Mouse (Mus musculus): ENCODE measurements at regions not wholly inside any gene's neighbourhood (a gene's known extent, or its start where the extent isn't known, plus 50 kb on each side); places are given as distances from the start of the nearest gene placed in this dataset.
A peak's percentile ranks its signal among the peaks of the same experiment; 100 is the strongest.

DNA sequence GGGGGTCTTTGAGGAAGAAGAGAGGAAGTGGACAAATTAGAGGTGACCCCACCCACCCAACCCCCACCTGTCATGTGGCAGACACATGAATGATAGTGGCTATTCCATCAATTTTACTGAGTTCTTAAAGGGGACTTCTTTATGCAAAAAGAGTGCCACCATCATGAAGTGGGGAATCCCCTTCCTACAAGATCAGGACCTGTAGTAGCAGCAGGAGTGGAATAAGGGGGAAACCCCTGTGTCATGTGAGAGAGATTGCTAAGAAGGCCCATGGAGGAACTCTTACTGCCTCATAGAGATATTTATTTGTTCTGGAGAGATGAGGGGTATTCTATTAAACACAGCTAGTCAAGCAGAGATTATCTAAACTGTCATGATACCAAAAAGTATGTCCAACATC, 393.4 kb upstream of the Atp11b start:
- DNase-seq (ENCODE audit: low spot score in 2 of 2) = no peak

DNA sequence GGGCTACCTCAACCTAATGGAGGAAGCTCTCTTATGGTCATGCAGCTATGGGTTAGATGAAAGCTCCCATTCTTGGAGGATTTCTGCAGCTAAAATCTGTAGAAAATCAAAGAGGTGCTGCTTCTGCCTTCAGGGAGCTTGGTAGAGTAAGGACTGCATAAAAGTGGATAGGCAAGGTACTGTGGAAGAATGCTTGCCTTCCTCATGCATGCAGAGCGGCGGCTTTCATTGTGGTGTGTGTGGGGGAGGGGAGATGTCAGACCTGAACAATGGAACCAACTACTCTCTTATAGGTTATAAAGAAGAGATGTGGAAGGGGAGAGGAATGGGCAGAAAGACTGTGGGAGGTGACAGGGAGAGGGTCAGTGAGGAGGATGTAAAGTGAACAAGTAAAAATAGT, 392.8 kb upstream of the Atp11b start:
- no peak for DNase-seq (ENCODE audit: low spot score in 2 of 2)

DNA sequence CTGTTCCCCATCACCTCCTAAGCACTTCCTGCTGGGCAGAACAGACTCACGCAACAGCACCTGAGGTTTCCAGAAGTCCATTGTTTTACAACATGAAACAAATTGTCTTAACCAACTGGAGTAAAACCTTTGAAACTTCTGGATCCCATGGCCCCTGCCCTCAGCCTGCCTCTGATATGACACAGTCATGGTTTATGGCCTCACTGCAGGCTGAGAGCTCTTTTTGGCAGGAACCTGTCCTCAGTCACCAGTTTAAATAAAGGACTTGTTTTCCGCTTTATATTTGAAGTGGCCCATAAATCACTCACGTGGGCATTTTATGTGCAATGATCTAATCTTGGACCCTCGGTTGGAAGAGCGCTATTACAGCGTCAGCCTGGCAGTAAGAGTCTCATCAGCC, 388.5 kb upstream of the Atp11b start:
- peak in 1 of 2 experiments; percentile 25 for DNase-seq (ENCODE audit: low spot score in 2 of 2)

DNA sequence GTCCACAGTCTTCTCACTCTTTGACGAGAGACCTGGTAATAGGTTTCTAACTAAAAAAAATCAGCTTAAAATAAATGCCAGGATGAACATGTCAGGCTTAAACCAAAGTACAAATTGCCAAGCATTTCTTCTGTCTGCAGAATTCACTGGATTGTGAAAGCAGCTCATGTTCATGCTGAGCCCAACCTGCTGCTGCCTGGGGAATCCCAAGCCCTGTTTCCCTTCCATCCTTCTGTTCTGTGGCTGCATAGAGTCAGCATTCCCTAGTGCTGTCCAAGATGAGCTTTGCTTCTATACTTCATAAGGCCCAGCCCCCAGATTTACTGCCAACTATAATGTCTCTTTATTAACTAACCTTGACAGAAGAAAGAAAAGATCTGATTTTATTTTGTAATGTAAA, 381.6 kb upstream of the Atp11b start:
- no peak for DNase-seq (ENCODE audit: low spot score in 2 of 2)

DNA sequence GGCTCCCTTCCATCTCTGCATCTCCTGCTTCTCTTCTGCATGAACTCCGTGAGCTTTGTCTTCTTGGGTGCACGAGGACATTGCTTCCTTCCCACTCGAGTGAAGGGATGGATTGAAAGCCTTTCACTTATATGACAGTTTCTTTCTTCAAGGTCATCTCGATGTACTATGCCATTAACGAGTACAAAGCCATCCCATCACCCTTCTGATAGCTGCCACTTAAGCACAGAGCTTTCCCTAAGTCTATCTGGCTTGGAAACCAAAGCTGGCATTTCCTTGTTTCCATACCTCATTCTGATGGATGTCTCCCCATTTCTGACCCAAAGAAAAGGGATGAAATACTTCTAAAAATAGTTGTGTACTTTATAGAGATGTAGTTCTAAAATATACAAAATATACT, 366.5 kb upstream of the Atp11b start:
- no peak for DNase-seq (ENCODE audit: low spot score in 2 of 2)

DNA sequence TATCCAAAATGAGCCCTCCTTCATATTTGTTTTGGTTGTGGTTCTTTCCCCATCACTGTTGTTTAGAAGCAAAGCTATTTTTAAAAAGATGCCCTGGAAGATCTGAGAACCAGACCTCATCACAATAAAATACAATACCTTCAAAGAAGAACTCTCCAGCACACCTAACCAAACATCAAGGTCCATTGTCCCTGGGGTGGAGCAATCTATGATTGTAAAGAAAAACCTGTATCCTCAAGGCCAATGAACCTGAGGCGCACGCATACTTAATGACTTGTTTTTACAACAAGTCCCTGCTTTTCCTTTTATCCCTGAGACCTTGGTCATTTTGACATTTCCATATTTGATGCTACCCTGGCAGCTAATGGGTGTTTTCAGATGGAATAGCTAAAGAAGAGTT, 361.2 kb upstream of the Atp11b start:
- no peak for DNase-seq (ENCODE audit: low spot score in 2 of 2)

DNA sequence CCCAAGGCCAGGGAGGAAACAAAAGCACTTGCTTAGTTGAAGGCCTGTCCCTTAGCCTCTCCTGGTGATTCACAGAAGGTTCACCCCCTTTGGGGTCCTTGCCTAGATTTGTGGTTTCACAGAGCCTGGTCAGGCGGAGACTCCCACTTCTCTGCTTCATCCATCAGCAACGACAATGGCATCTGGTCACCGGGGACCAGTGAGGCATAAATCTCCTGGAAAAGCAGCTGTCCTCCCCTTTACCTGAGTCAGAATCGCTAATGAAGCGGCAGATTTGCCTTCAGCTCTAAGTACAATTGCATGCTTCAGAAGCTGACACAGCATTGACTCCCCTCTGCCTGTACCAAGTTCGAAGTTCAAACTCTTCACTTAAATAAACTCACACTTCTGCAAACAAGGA, 353.7 kb upstream of the Atp11b start:
- no peak for DNase-seq (ENCODE audit: low spot score in 2 of 2)

DNA sequence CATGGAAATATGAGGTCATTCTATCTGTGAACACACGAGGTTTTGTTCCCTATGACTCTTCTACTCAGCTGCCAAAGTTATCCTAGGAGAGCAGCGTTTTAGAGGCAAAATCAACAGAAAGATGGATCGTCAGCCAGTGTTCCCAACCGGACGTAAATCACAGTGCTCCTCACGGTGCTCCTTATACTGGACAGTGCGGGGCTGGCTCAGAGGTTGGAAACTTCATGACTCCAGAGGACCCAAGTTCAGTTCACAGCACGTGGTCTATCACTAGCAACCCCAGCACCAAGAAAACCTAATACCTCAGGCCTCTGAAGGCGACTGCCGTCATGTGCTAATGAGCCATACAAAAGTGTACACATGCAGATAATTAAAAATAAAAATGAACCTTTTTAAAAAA, 351.2 kb upstream of the Atp11b start:
- DNase-seq (ENCODE audit: low spot score in 2 of 2) = no peak

DNA sequence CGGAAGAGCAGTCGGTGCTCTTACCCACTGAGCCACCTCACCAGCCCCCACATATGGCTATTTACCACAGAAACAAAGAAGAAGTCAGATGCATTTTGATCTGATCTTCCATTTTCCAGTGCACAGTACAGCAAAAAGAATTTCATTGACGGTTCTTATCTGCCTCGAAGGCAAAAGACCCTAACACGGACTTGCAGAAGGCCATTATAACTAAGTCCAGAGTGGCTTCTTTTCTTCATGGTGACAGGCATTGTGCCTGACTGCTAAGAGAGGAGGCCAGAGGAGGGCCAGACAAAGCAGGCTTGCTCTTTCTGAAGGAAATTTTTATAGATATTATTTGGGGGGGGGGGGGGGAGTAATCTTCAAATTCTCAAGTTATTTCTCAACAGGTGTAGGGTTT, 350.0 kb upstream of the Atp11b start:
- no peak for DNase-seq (ENCODE audit: low spot score in 2 of 2)

DNA sequence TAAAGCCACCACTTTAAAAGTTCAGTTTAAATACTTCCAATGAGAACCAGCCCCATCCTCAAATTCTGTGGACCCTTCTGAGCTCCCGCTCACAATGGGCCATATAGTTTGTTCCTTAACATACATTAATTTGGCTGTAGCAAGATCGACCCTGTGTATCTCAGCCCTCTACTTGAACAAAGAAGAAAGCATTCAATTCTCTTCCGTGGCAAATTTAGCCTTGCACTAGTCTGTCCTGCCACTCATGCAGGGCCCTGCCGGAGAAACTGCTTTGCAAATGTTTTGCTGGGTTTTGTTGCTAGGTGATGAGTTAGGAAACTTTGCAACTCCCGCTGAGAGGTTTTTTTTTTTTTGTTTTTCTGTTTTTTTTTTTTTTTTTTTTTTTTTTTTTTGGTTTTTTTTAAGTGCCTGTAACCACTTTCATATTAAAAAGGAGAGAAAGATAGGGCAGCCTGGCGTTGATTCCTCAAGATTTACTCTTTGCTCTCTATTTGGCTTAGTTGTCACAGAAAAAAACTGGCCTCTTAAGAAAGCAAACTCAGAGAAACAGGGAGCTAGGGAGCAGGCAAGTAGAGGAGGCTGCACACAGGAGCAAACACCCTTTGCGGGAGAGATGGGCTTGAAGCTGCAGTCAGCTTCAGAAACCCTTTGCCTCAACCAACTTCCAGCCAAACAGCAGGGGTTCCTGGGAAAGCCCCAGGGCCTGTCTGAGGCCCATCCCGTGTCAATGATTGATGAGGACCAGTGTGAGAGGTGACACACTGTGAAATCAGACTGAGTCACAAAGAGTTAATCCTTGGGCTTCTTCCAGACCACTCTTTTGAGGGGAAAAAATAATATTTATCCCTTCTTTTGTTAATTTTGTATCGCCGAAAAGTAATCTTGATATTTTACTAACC, 349.2 kb upstream of the Atp11b start:
- DNase-seq (ENCODE audit: low spot score in 2 of 2) = no peak

DNA sequence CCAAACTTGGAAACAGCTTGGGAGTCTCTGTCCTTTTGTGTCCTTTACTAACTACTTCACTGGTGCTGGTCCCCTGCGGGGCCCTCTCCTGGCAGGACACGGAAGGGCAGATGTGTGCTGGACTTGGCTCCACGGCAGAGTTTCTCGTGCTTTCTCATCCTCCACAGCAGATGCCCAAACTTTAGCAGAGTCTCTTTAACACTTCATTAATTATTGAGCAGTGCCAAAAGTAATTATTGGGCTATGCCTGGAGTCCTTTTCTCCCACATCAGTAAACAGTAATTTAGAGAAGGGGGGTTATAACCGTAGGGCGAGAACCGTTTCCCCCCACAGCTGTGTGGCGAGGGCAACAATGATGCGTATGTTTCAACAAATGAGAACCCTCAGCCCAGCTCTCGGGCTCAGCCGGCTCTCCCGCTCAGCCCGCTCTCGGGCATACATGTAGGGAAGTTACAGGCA, 348.3 kb upstream of the Atp11b start:
- DNase-seq (ENCODE audit: low spot score in 2 of 2) = no peak

DNA sequence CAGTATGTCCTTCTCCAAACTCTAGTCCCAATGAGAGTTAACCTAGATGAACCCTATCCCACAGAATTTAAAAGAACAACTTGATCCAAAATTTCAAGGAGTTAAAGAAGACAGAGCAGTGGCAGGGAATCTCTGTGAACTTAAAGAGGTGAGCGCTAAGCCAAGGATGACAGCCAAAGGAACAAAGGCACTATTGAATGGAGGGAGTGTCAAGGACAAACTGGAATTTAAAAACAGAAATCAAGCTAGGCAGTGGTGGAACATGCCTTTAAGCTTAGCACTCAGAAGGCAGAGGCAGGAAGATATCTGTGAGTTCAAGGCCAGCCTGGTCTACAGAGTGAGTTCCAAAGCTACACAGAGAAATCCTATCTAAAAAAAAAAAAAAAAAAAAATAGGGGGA, 316.2 kb upstream of the Atp11b start:
- DNase-seq (ENCODE audit: low spot score in 2 of 2) = no peak

DNA sequence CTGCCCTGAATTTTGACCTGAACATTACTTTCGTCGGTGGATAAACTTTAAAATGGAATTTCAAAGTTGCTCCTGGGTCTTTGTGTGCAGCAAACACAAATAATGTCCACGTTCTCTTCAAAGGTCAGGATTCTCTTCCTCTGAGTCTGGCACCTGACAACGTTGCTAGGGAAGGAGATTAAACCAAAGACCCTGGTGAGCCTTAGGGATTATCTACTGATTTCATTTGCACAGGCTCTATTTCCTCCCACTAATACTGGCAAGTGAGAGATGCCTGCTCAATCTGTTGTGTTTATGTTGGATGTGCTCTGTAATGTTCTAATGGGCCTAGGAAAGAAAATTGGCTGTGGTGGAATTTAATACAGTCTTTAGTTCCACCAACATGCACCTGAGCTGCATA, 291.0 kb upstream of the Atp11b start:
- no peak for DNase-seq (ENCODE audit: low spot score in 2 of 2)

DNA sequence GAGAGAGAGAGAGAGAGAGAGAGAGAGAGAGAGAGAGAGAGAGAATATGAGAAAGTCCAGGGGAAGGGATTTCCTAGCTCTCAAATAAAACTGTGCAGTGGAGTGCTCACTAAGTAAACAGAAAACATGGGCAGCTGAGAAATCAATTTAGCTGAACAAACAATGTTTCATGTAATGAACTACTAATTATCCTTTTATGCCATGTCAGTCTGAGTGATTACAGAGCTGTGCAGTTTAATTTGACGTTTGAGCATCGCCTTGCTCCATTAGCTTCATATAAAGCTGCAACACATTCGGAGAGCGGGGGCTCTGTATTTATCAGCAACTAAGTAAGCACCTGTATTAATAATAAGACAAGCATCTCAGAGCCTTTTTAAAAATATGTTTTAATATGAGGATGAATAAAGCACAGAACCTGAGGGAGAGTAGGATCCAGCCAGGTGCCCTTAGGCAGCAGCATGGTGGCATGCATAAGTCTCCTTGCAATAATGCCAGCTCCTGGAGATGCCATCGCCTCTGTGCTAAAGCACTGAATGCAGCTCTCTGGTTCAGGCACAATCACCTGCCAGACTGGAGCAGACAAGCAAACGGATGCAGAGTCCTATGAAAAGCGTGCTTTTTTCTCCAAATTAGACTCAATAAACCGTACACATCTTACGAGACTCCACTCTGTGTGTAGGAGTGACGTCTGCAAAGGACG, 289.5 kb upstream of the Atp11b start:
- DNase-seq (ENCODE audit: low spot score in 2 of 2) = no peak

DNA sequence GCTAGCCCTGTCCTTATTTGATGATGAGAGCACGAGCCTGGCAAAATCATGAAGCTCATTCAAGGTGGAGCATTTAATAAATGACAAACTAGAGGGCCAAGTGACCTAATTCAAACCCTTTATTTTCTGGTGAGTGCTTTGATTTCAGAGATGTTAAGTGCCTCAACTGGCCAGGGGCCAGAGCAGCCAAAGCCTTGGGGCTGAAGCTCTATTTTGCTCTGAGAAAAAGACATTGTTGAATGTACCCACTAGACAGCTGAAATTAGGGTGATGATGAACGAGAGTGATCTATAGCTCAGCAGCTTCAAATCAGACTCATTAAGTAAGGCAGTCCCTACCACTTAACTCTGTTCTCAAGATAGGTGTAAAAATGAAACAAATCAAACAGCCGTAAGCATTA, 287.9 kb upstream of the Atp11b start:
- DNase-seq (ENCODE audit: low spot score in 2 of 2) = no peak

DNA sequence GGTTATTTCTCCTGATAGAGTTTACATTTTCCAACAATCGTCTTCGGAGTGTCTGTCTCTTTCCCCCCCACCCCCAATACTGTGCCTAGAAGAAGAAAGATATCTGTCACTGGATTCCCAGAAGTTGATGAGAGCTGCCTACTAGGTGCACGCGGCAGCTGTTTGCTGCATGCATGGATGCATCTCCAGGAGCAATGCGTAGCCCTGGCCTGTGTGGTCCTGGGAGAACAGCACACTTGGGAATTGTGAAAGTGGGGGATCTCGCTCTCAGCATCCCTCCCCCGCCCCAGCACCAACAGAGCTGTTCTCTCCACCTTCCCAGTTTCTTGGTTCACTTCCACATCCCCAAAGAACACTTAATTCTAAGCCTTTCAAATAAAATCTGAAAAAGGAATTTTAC, 280.6 kb upstream of the Atp11b start:
- DNase-seq (ENCODE audit: low spot score in 2 of 2) = no peak

DNA sequence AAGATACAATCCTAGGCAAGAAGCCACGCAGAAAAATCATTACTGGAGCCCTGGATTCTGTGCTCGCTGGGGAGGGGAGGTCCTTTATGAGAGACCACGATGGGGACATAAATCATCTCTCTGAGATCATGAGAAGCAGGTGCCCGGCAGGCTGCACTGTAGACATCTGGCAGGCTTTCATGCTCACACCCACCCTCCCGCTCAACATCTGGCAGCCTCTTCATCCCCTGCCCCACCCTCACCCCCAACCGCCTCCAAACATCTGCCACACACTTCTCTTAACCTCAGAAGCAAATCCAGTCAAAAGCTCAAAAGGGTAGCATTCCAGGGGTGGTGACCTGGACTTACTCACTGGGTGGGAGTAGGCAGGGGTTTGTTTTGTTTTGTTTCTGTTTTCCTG, 279.5 kb upstream of the Atp11b start:
- no peak for DNase-seq (ENCODE audit: low spot score in 2 of 2)

DNA sequence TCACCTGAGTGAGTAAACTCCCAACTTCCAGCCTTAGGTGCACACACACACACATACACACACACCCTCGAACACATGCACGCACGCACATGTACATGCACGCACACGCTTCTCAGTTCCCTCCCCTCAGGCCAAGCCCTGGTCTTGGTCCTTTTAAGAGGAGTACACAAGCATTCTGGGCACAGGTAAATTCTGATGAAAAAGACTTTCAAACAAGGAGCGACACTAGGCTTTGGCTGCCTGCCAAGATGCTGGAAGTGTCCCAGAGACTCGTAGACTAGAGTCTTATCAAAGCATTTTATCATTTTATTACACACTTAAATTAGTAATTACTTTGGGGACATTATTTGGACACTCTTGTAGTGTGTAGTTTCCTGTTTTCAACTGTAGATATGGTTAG, 278.6 kb upstream of the Atp11b start:
- DNase-seq (ENCODE audit: low spot score in 2 of 2) = no peak

DNA sequence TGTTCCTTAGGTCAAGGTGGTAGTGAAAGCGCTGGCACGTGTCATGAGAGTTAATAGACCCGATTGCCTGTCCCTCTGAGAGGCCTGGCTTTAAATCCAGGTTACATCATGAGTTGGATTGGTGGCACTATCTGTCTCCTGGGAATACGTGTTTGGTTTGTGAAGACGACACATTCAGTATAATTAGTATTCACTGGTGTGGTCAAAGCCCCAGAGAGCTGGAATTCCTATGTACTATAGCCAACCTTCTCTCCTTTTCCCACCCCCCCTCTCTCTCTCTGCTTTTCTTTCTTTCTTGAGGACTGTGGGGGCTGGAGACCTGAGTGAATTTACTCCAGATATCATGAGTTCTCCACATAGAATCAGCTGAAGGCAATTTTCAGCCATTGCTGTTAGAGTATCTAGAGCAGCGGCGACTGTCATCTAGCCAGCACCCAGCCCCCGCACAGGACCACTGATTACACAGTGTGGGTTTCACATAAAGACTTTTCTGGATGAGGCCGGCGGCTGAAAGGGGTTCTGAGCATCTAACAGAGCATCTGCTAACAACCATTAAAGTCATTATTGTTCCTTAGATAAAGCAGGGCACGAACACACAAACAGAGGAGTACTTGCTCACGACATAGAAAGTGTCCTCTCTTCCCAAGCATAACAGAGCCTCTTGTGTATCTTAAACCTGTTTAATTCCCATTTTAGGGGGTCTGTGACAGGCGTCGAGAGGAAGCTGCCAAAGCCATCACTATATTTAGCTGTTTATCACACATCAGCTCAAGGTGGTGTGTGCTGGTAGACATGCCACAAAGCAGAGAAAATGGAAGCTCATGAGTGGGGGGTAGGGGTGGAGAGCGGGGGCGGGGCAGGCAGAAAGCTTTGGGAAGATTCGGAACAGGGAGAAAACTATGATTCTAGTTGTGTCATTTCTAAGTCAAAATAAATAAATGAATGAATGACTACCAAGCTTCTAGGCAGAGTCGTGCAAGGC, 272.9 kb upstream of the Atp11b start:
- no peak for DNase-seq (ENCODE audit: low spot score in 2 of 2)

DNA sequence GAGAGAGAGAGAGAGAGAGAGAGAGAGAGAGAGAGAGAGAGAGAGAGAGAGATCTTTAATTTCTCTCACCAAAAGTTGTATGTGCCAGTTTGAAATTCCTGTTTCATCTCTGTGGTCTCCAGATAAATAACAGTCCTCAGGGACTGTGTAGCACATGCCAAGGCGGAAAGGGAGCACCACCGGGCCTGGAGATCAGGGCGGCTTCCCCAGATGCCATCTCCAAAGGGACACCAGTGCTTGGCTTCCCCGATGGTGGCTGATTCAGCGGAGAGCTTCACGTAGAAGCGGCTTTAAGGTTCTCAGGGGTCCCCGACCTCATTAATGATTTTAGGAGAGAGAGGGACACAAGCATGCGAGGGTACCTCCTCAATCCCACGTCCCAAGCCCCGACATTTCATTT, 272.1 kb upstream of the Atp11b start:
- no peak for DNase-seq (ENCODE audit: low spot score in 2 of 2)

DNA sequence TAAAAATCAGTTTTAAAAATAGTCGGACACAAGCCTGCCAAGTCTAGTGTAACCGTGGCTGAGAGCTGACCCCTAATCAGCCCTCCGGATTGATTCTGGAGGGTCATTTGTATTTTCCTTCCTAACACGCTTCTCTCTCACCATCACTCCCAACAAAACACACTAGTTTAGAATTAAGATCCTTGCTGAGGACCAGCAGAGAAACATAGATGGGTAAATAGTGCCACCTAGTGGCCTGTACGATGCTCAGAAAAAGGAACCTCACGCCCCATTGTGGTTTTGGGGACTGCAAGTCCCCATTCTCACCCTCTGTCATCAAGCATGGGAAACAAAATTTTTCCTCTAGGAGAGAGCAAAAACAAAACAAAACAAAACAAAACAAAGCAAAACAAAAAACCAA, 271.6 kb upstream of the Atp11b start:
- no peak for DNase-seq (ENCODE audit: low spot score in 2 of 2)

DNA sequence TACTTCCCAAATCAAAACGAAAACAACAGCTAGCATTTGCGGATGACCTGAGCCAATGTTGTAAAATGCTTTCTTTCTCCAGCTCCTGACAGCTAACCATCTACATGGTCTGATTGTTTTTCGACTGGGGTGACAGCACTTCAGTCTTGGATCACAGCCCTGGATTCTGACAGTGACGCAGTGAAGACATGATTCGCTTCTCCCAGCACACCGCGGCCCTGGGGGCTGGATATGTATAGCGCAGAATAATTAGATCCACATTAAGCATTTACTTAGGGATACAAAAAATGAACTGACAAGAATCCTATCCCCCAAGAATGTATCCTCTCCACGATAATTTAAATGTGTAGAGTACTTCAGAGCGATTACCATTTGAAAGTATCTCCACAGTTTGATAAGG, 271.1 kb upstream of the Atp11b start:
- no peak for DNase-seq (ENCODE audit: low spot score in 2 of 2)
